30 mouse cellular contexts compared by ENCODE assay signal in the genomic region with DNA sequence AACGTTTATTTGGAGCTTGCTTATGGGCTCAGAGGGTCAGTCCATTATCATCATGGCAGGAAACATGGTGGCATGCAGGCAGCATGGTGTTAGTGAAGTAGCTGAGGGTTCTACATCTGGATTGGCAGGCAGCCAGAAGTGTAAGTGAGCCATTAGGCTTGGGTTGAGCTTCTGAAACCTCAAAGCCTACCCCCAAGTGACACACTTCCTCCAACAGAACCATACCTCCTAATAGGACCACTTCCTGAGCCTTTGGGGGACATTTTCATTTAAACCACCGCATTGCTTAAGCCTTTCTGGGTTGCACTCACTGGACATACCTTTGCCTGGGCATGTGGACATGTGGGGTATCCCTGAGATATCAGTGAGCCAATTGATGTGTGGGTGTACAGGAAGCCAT. TPM values are rescaled to one million over a fixed set of nuclear protein-coding genes. Genes with fewer than 3 reads are reported as not detected.
"Had no signal": no experiment of that assay in that cellular context is flagged by ENCODE, and none has a peak within 500 bp of the region (broad histone marks: within the 10 kb centered on the region; RNA-seq: fewer than 3 reads in every experiment).

No protein-coding gene starts in this region.

- DNase-seq: kidney, adult 11 months; kidney, adult 8-10 months; kidney, postnatal 10 days; kidney, postnatal 36 days; liver; lung, adult 18-20 months; lung, postnatal 10 days; lung, postnatal 36 days; retina, postnatal 1 day; right cerebral cortex, postnatal 25 days; spleen, adult 18-20 months; thymus, adult 18-20 months; thymus, postnatal 4 days had no signal

- H3K27ac ChIP-seq: kidney, embryonic 15.5 days; limb, embryonic 10.5 days; limb, embryonic 13.5 days; liver, embryonic 12.5 days; liver, embryonic 15.5 days; lung, embryonic 15.5 days; midbrain, embryonic 12.5 days; midbrain, embryonic 15.5 days had no signal

- H3K36me3 ChIP-seq: kidney, embryonic 15.5 days; limb, embryonic 10.5 days; limb, embryonic 13.5 days; liver, embryonic 12.5 days; liver, embryonic 15.5 days; lung, embryonic 15.5 days; midbrain, embryonic 12.5 days; midbrain, embryonic 15.5 days had no signal

- H3K4me2 ChIP-seq: kidney, embryonic 15.5 days; limb, embryonic 13.5 days; liver, embryonic 12.5 days; liver, embryonic 15.5 days; lung, embryonic 15.5 days; midbrain, embryonic 12.5 days; midbrain, embryonic 15.5 days had no signal

- H3K4me1 ChIP-seq: kidney, embryonic 15.5 days; liver, embryonic 12.5 days; liver, embryonic 15.5 days; lung, embryonic 15.5 days; midbrain, embryonic 12.5 days; midbrain, embryonic 15.5 days had no signal

- H3K27me3 ChIP-seq: liver, embryonic 12.5 days; liver, embryonic 15.5 days; midbrain, embryonic 15.5 days had no signal

- H3K9me3 ChIP-seq: kidney, embryonic 15.5 days; limb, embryonic 10.5 days; limb, embryonic 13.5 days; liver, embryonic 12.5 days; liver, embryonic 15.5 days; lung, embryonic 15.5 days; midbrain, embryonic 12.5 days; midbrain, embryonic 15.5 days had no signal

- ATAC-seq: liver, embryonic 12.5 days; midbrain, embryonic 15.5 days had no signal

- H3K9ac ChIP-seq: kidney, embryonic 15.5 days; limb, embryonic 13.5 days; liver, embryonic 12.5 days; liver, embryonic 15.5 days; lung, embryonic 15.5 days; midbrain, embryonic 12.5 days; midbrain, embryonic 15.5 days had no signal

- H3K4me3 ChIP-seq: kidney, embryonic 15.5 days; limb, embryonic 10.5 days; limb, embryonic 13.5 days; liver, embryonic 12.5 days; liver, embryonic 15.5 days; lung, embryonic 15.5 days; midbrain, embryonic 12.5 days; midbrain, embryonic 15.5 days; myocyte had no signal

RNA-seq across cellular contexts. Expression of gene AL607142.1, which starts 23.3 kb away (rescaled TPM):
- total RNA-seq: layer of hippocampus, adult 8-10 months; layer of hippocampus, postnatal 10 days; left cerebral cortex, postnatal 25 days; monocyte, adult 5-6 weeks had no signal
- polyA plus RNA-seq: kidney, embryonic 15.5 days; limb, embryonic 10.5 days; limb, embryonic 13.5 days; liver, embryonic 12.5 days; liver, embryonic 15.5 days; lung, embryonic 15.5 days; midbrain, embryonic 12.5 days; midbrain, embryonic 15.5 days; myocyte; neural tube, embryonic 11.5 days; neural tube, embryonic 14.5 days; stomach, embryonic 16.5 days; testis, adult 2 months had no signal
